Mouse (Mus musculus) lung, postnatal 0 days (tissue): ENCODE data around the gene Npcd.

Source experiments
- CTCF ChIP-seq: IDR thresholded peaks from 2 replicates; pipeline ENCODE4 v1.5.1; 2016; ENCODE audit warnings: antibody characterized with exemption, mild to moderate bottlenecking
- EP300 ChIP-seq: IDR thresholded peaks from 2 replicates; pipeline ENCODE4 v1.6.1; 2016; ENCODE audit warnings: antibody characterized with exemption, mild to moderate bottlenecking, control low read depth

- no peak for TF ChIP-seq CTCF
- no peak for TF ChIP-seq EP300
Observed at GRCm38 (mm10) chr15:79882623-79883267, 48.7 kb upstream of the Npcd start.
